Mouse (Mus musculus) neural tube, embryonic 14.5 days (tissue): ENCODE measurements around the gene Khk. TPM values are rescaled to one million over a fixed set of nuclear protein-coding genes. Genes with fewer than 3 reads are reported as not detected.

ENCODE experiments used
- ATAC-seq: fragments of 200-750 bp; cut with Nextera tagmentation; 2 replicates; pipeline ENCODE4 v1.8.0; 2017; ENCODE audit warnings: low read depth, mild to moderate bottlenecking, moderate TSS enrichment, moderate library complexity
- H3K27ac ChIP-seq: fragments of 300-500 bp; sonication (generic); 2 replicates; pipeline ENCODE4 v1.5.1; 2014; ENCODE audit warnings: low read depth, mild to moderate bottlenecking, control low read depth, low read length, moderate library complexity, mixed read lengths
- H3K27me3 ChIP-seq: fragments of 300-500 bp; sonication (generic); 2 replicates; pipeline ENCODE4 v1.6.1; 2014; ENCODE audit warnings: low read length; ENCODE audit not compliant: control insufficient read depth, insufficient read depth
- H3K36me3 ChIP-seq: fragments of 300-500 bp; sonication (generic); 2 replicates; pipeline ENCODE4 v1.6.1; 2014; ENCODE audit warnings: low read length, mixed read lengths; ENCODE audit not compliant: control insufficient read depth, insufficient read depth
- H3K4me1 ChIP-seq: fragments of 300-500 bp; sonication (generic); 2 replicates; pipeline ENCODE4 v1.6.1; 2014; ENCODE audit warnings: low read length; ENCODE audit not compliant: control insufficient read depth, insufficient read depth
- H3K4me2 ChIP-seq: fragments of 300-500 bp; sonication (generic); 2 replicates; pipeline ENCODE4 v1.6.1; 2014; ENCODE audit warnings: mild to moderate bottlenecking, low read depth, low read length, control low read depth
- H3K4me3 ChIP-seq: fragments of 300-500 bp; sonication (generic); 2 replicates; pipeline ENCODE4 v1.5.1; 2014; ENCODE audit warnings: low read depth, low read length, control low read depth, mixed read lengths
- H3K9ac ChIP-seq: fragments of 300-500 bp; sonication (generic); replicated peaks from 2 replicates; pipeline ENCODE4 v1.6.1; 2014; ENCODE audit warnings: low read depth, mild to moderate bottlenecking, control low read depth, low read length, mixed read lengths
- H3K9me3 ChIP-seq: fragments of 300-500 bp; sonication (generic); 2 replicates; pipeline ENCODE4 v1.6.1; 2016; ENCODE audit warnings: low read length; ENCODE audit not compliant: control insufficient read depth
- WGBS: fragments of 180-500 bp; shearing (Covaris S2); extraction: QIAGEN DNeasy Blood & Tissue Kit; methylation state at CpG from one replicate; pipeline ENCODE4 v1.1.7; 2014; 5-methylcytosine and 5-hydroxymethylcytosine counted together
- polyA plus RNA-seq: library from polyadenylated mRNA; unstranded; fragments of >200 nt; fragmentation: Nextera tagmentation; extraction: Ambion mirVana; gene quantifications from 2 replicates; pipeline ENCODE4 v1.2.1, GENCODE M21; 2014

Khk gene
- polyA plus RNA-seq, 1 experiment from 2014 or later = 8.3 TPM

GRCm38 (mm10) chr5:30944344-30944743 lies 23.1 kb downstream of the Khk start:
- H3K36me3 ChIP-seq = no peaks in the 10 kb centered on the region
- H3K4me1 ChIP-seq = 0 out of 2 replicates have a peak, but pooled peaks cover 3% of the 10 kb centered on the region
- no peak overlapping the region for H3K27ac ChIP-seq
- H3K9me3 ChIP-seq = no peaks in the 10 kb centered on the region
- ATAC-seq = no peak
- H3K9ac ChIP-seq = no peak overlapping the region
- WGBS = 89% methylated on average over 6 of the region's 6 CpGs
- H3K27me3 ChIP-seq = no peaks in the 10 kb centered on the region
- peak overlapping the region; percentile 48; the same call in 1 of the 2 replicates for H3K4me3 ChIP-seq
- peak overlapping the region; percentile 85 for H3K4me2 ChIP-seq

- H3K4me3 ChIP-seq = peak within 1 kb of the TSS; percentile 48
- H3K36me3 ChIP-seq = no peaks in the 10 kb centered on the region
- no peaks in the 10 kb centered on the region for H3K9me3 ChIP-seq
- 4% methylated on average over 44 of the region's 44 CpGs for WGBS
- H3K4me1 ChIP-seq = 0 out of 2 replicates have a peak, but pooled peaks cover 3% of the 10 kb centered on the region
- no peaks in the 10 kb centered on the region for H3K27me3 ChIP-seq
- H3K4me2 ChIP-seq = peak within 1 kb of the TSS; percentile 85
- peak; percentile 72 for ATAC-seq
- peak within 1 kb of the TSS; percentile 77 for H3K9ac ChIP-seq
- no peak within 1 kb of the TSS for H3K27ac ChIP-seq
Observed at GRCm38 (mm10) chr5:30944956-30945781, 23.9 kb downstream of the Khk start, which contains the start of gene Cgref1. Gene Cgref1 (minus strand): TSS chr5:30945591.

- Histone ChIP-seq H3K36me3 (0 out of 2 replicates have a peak, but pooled peaks cover 16% of the 10 kb centered on the region), H3K9me3 (no peaks in the 10 kb centered on the region), H3K4me2 (no peak overlapping the region), H3K4me3 (no peak overlapping the region), H3K27me3 (no peaks in the 10 kb centered on the region), H3K9ac (no peak overlapping the region), H3K4me1 (0 out of 2 replicates have a peak, but pooled peaks cover 11% of the 10 kb centered on the region), H3K27ac (no peak overlapping the region)
- no peak for ATAC-seq
- 76% methylated on average over 5 of the region's 5 CpGs for WGBS
Observed at GRCm38 (mm10) chr5:30948620-30949019, 27.4 kb downstream of the Khk start.

- peaks cover 25% of the 10 kb centered on the region for H3K36me3 ChIP-seq
- H3K4me1 ChIP-seq = 0 out of 2 replicates have a peak, but pooled peaks cover 11% of the 10 kb centered on the region
- peak; percentile 85 for ATAC-seq
- H3K9me3 ChIP-seq = no peaks in the 10 kb centered on the region
- H3K4me2 ChIP-seq = peak overlapping the region; percentile 74
- H3K4me3 ChIP-seq = peak overlapping the region; percentile 45
- H3K9ac ChIP-seq = peak overlapping the region; percentile 43
- H3K27me3 ChIP-seq = no peaks in the 10 kb centered on the region
- under 1% methylated on average over 31 of the region's 31 CpGs for WGBS
- peak overlapping the region; percentile 62 for H3K27ac ChIP-seq
Observed at GRCm38 (mm10) chr5:30949654-30950326, 28.6 kb downstream of the Khk start.

- peak overlapping the region; percentile 45 for H3K4me3 ChIP-seq
- peak overlapping the region; percentile 43; the same call in 1 of the 2 replicates for H3K9ac ChIP-seq
- no peaks in the 10 kb centered on the region for H3K9me3 ChIP-seq
- no peaks in the 10 kb centered on the region for H3K27me3 ChIP-seq
- 0 out of 2 replicates have a peak, but pooled peaks cover 8% of the 10 kb centered on the region for H3K4me1 ChIP-seq
- ATAC-seq = no peak
- H3K36me3 ChIP-seq = peaks cover 32% of the 10 kb centered on the region
- H3K27ac ChIP-seq = no peak overlapping the region
- 67% methylated on average over 4 of the region's 4 CpGs for WGBS
- H3K4me2 ChIP-seq = peak overlapping the region; percentile 74
Observed at GRCm38 (mm10) chr5:30950451-30950850, 29.2 kb downstream of the Khk start.

GRCm38 (mm10) chr5:30950922-30951321 lies 29.7 kb downstream of the Khk start:
- Histone ChIP-seq H3K4me3 (no peak overlapping the region), H3K36me3 (peaks cover 33% of the 10 kb centered on the region), H3K4me2 (no peak overlapping the region; the same call in 1 of the 2 replicates), H3K27ac (no peak overlapping the region), H3K4me1 (0 out of 2 replicates have a peak, but pooled peaks cover 8% of the 10 kb centered on the region), H3K9ac (no peak overlapping the region), H3K27me3 (no peaks in the 10 kb centered on the region), H3K9me3 (no peaks in the 10 kb centered on the region)
- ATAC-seq = no peak
- WGBS = 90% methylated on average over 2 of the region's 2 CpGs

GRCm38 (mm10) chr5:30951706-30952105 lies 30.5 kb downstream of the Khk start:
- ATAC-seq = no peak
- Histone ChIP-seq H3K27ac (no peak overlapping the region), H3K9me3 (no peaks in the 10 kb centered on the region), H3K9ac (no peak overlapping the region), H3K36me3 (peaks cover 33% of the 10 kb centered on the region), H3K4me1 (0 out of 2 replicates have a peak, but pooled peaks cover 8% of the 10 kb centered on the region), H3K27me3 (no peaks in the 10 kb centered on the region), H3K4me3 (no peak overlapping the region), H3K4me2 (no peak overlapping the region)
- 87% methylated on average over 6 of the region's 6 CpGs for WGBS

GRCm38 (mm10) chr5:30952551-30952950 lies 31.3 kb downstream of the Khk start:
- H3K27me3 ChIP-seq = no peaks in the 10 kb centered on the region
- no peak overlapping the region for H3K9ac ChIP-seq
- H3K4me1 ChIP-seq = peaks cover 8% of the 10 kb centered on the region
- 82% methylated on average over 5 of the region's 5 CpGs for WGBS
- H3K27ac ChIP-seq = no peak overlapping the region
- no peak for ATAC-seq
- H3K36me3 ChIP-seq = peaks cover 35% of the 10 kb centered on the region
- H3K4me2 ChIP-seq = no peak overlapping the region
- H3K4me3 ChIP-seq = no peak overlapping the region
- H3K9me3 ChIP-seq = no peaks in the 10 kb centered on the region

- 94% methylated on average over 6 of the region's 6 CpGs for WGBS
- peaks cover 23% of the 10 kb centered on the region for H3K4me1 ChIP-seq
- no peaks in the 10 kb centered on the region for H3K9me3 ChIP-seq
- H3K4me3 ChIP-seq = no peak overlapping the region
- no peak for ATAC-seq
- H3K9ac ChIP-seq = no peak overlapping the region
- peaks cover 45% of the 10 kb centered on the region for H3K36me3 ChIP-seq
- no peak overlapping the region for H3K4me2 ChIP-seq
- H3K27me3 ChIP-seq = no peaks in the 10 kb centered on the region
- no peak overlapping the region for H3K27ac ChIP-seq
Observed at GRCm38 (mm10) chr5:30954065-30954464, 32.8 kb downstream of the Khk start.
